Mouse (Mus musculus) left cerebral cortex, postnatal 25 days (tissue): ENCODE data around the gene Med29. TPM values are rescaled to one million over a fixed set of nuclear protein-coding genes. Genes with fewer than 3 reads are reported as not detected.

ENCODE experiments used
- DNase-seq, 2 experiments: peaks; one replicate each; pipeline ENCODE4 v3.0.0; 2022; ENCODE audit warnings: low spot score in 2 of 2, mixed read lengths in 1 of 2
- intact Hi-C: fragments of 180-260 bp; cut with DNase I; formaldehyde crosslinking; loops from one replicate; pipeline ENCODE4 v1.15.1; 2025
- total RNA-seq, 2 experiments: library from RNA; stranded (reverse); gene quantifications; 2 replicates each; pipeline ENCODE4 v1.2.3; 2021

Gene Med29
- total RNA-seq, 2 experiments from 2014 or later = 19.0 to 22.2 TPM

- peak; percentile 79 to 82 for DNase-seq
- intact Hi-C loops = no loop called here
Observed at GRCm38 (mm10) chr7:28378769-28379651, 13.5 kb downstream of the Med29 start.

- intact Hi-C loops = no loop called here
- DNase-seq = no peak
Observed at GRCm38 (mm10) chr7:28378066-28378690, 14.3 kb downstream of the Med29 start.

- no peak for DNase-seq
- intact Hi-C loops = no loop called here
Observed at GRCm38 (mm10) chr7:28377190-28378065, 15.1 kb downstream of the Med29 start.

GRCm38 (mm10) chr7:28376011-28376771, 16.3 kb downstream of the Med29 start:
- intact Hi-C loops = no loop called here
- no peak for DNase-seq

- intact Hi-C loops = no loop called here
- peak; percentile 70 to 82 for DNase-seq
Observed at GRCm38 (mm10) chr7:28375176-28375921, 17.2 kb downstream of the Med29 start.

GRCm38 (mm10) chr7:28374647-28375046, 17.9 kb downstream of the Med29 start:
- intact Hi-C loops = no loop called here
- DNase-seq = no peak

GRCm38 (mm10) chr7:28373891-28374495, 18.5 kb downstream of the Med29 start:
- intact Hi-C loops = loop anchor here (1.0 to 2.0 kb wide), 2 partner anchors 12 to 23 kb away; partner anchors contain the start of gene Rps16
- DNase-seq = no peak

GRCm38 (mm10) chr7:28373131-28373581, 19.4 kb downstream of the Med29 start:
- peak; percentile 67 to 87 for DNase-seq
- intact Hi-C loops = loop anchor here (1.0 to 2.0 kb wide), 2 partner anchors 13 to 22 kb away; partner anchors contain the start of gene Rps16

GRCm38 (mm10) chr7:28372251-28373108, 20.0 kb downstream of the Med29 start, which contains the start of gene Plekhg2:
Gene Plekhg2, minus strand, starts transcription at chr7:28372599.
- intact Hi-C loops = loop anchor here (1.0 to 2.0 kb wide), 2 partner anchors 14 to 22 kb away; partner anchors contain the start of gene Rps16
- peak; percentile 95 to 98 for DNase-seq

- intact Hi-C loops = no loop called here
Observed at GRCm38 (mm10) chr7:28371514-28371989, 21.0 kb downstream of the Med29 start.

GRCm38 (mm10) chr7:28370977-28371513, 21.5 kb downstream of the Med29 start:
- no peak for DNase-seq
- intact Hi-C loops = no loop called here

More at GRCm38 (mm10) chr7:28371514-28371989, 21.0 kb downstream of the Med29 start:
- DNase-seq = no peak

- intact Hi-C loops = no loop called here
- DNase-seq = no peak
Observed at GRCm38 (mm10) chr7:28370051-28370450, 22.5 kb downstream of the Med29 start.

GRCm38 (mm10) chr7:28368276-28368920, 24.1 kb downstream of the Med29 start:
- intact Hi-C loops = no loop called here
- DNase-seq = no peak

GRCm38 (mm10) chr7:28367663-28368275, 24.7 kb downstream of the Med29 start:
- no peak for DNase-seq
- intact Hi-C loops = no loop called here

GRCm38 (mm10) chr7:28362441-28363060, 30.0 kb downstream of the Med29 start:
- intact Hi-C loops = no loop called here
- DNase-seq = no peak
